Mouse (Mus musculus) midbrain, embryonic 12.5 days (tissue): Measurements from ENCODE around the gene Chrna1. TPM values are rescaled to one million over a fixed set of nuclear protein-coding genes. Genes with fewer than 3 reads are reported as not detected.

Experiments
- ATAC-seq: fragments of 200-750 bp; cut with Nextera tagmentation; 2 replicates; pipeline ENCODE4 v1.8.0; 2017; ENCODE audit warnings: low read depth, moderate TSS enrichment, moderate library complexity; ENCODE audit not compliant: low FRiP score
- H3K27ac ChIP-seq: fragments of 300-500 bp; sonication (generic); replicated peaks from 2 replicates; pipeline ENCODE4 v1.5.1; 2016; ENCODE audit warnings: mild to moderate bottlenecking
- H3K27me3 ChIP-seq: fragments of 300-500 bp; sonication (generic); 2 replicates; pipeline ENCODE4 v1.6.1; 2016; ENCODE audit warnings: mild to moderate bottlenecking
- H3K36me3 ChIP-seq: fragments of 300-500 bp; sonication (generic); 2 replicates; pipeline ENCODE4 v1.6.1; 2016
- H3K4me1 ChIP-seq: fragments of 300-500 bp; sonication (generic); 2 replicates; pipeline ENCODE4 v1.6.1; 2016
- H3K4me2 ChIP-seq: fragments of 300-500 bp; sonication (generic); replicated peaks from 2 replicates; pipeline ENCODE4 v1.6.1; 2016; ENCODE audit warnings: mild to moderate bottlenecking, moderate library complexity
- H3K4me3 ChIP-seq: fragments of 300-500 bp; sonication (generic); 2 replicates; pipeline ENCODE4 v1.5.1; 2016; ENCODE audit warnings: mild to moderate bottlenecking
- H3K9ac ChIP-seq: fragments of 300-500 bp; sonication (generic); replicated peaks from 2 replicates; pipeline ENCODE4 v1.6.1; 2016; ENCODE audit warnings: mild to moderate bottlenecking, moderate library complexity
- H3K9me3 ChIP-seq: fragments of 300-500 bp; sonication (generic); 2 replicates; pipeline ENCODE4 v1.6.1; 2016; ENCODE audit warnings: mild to moderate bottlenecking
- WGBS: fragments of 180-500 bp; shearing (Covaris S2); methylation state at CpG from one replicate; pipeline ENCODE4 v1.1.7; 2016; 5-methylcytosine and 5-hydroxymethylcytosine counted together
- polyA plus RNA-seq: library from polyadenylated mRNA; unstranded; fragments of >200 nt; fragmentation: Nextera tagmentation; extraction: Ambion mirVana; gene quantifications from 2 replicates; pipeline ENCODE4 v1.2.1, GENCODE M21; 2016

The Chrna1 gene
- polyA plus RNA-seq, 1 experiment from 2014 or later = 0.18 TPM

DNA sequence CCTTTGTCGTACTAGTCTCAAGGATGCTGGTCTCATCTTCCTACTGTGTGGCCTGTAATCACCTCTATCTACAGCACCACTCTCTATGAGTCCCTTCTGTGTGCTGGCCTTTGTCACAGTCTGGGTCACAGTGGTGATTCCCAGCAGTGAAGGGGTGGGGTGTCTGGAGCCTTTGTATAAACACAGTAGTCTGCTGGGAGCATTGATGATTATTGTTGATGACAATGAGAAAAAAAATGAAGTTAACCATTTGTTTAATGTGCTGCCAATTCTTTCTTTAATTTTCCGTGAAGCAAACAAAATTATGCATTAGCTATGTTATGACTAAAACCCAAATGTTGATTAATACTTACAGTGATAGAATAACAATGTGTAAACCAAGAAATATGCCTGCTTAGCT is 8.8 kb upstream of the Chrna1 start:
- H3K4me3 ChIP-seq = no peak overlapping the region
- no peak overlapping the region for H3K27ac ChIP-seq
- H3K9me3 ChIP-seq = no peaks in the 10 kb centered on the region
- no peak overlapping the region for H3K4me2 ChIP-seq
- peaks cover 19% of the 10 kb centered on the region for H3K27me3 ChIP-seq
- H3K4me1 ChIP-seq = peaks cover 15% of the 10 kb centered on the region
- ATAC-seq = no peak
- no peak overlapping the region for H3K9ac ChIP-seq
- no peaks in the 10 kb centered on the region for H3K36me3 ChIP-seq
- 65% methylated on average over 2 of the region's 2 CpGs for WGBS

DNA sequence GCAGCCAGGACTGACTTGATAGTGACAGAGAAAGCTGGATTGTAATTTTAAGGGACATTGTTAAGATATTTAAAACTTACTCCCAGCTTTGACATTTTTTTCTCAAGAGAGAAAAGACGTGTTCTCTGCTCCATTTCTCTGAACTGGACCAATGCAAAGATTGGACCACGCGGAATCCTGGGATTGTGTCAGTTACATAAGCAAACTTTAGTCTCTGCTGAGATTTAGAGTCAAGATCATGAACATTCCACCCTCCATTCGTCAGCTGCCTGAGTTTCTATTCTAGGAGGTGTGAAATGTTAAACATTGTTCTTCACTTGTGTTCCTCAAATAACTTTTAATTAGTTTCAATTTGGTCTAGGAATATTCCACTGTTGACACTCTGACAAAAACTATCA is 7.0 kb upstream of the Chrna1 start:
- H3K4me3 ChIP-seq = no peak overlapping the region
- H3K9ac ChIP-seq = no peak overlapping the region
- peaks cover 23% of the 10 kb centered on the region for H3K27me3 ChIP-seq
- H3K36me3 ChIP-seq = no peaks in the 10 kb centered on the region
- no peak overlapping the region for H3K27ac ChIP-seq
- 59% methylated on average over 4 of the region's 4 CpGs for WGBS
- H3K9me3 ChIP-seq = no peaks in the 10 kb centered on the region
- ATAC-seq = no peak
- H3K4me1 ChIP-seq = peaks cover 15% of the 10 kb centered on the region
- no peak overlapping the region for H3K4me2 ChIP-seq

DNA sequence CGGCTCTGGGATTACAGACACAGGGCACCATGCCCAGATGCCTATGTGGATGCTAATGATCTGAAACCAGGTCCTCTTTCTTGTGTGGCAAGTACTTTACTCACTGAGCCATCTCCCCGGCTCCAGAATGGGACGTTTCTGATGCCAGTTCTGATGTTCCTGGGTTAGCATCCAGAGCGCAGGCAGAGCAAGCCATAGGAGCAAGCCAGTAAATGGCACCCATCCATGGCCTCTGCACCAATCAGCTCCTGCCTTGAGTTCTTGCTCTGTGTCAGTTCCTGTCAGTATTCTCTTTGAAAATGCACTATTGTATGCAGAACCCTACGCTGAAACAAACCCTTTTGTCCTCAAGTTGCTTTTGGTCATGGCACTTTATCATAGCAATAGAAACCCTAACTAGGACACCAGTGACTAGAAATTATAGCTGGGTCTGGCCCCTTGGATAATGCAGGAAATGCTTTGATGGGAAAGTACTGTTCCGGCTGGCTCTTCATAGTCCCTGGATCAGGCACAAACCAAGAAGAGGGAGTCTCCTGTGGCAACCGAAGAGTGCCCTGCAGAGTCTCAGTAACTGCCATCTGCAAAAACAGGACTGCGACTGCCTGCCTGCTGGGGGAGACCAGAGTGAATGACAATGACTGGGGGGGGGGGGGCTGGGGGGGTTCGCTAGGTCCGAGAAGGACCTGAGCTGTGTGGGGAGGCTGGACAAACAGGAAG is 6.4 kb upstream of the Chrna1 start:
- Histone ChIP-seq H3K9ac (no peak overlapping the region), H3K27me3 (peaks cover 23% of the 10 kb centered on the region), H3K9me3 (no peaks in the 10 kb centered on the region), H3K4me2 (no peak overlapping the region), H3K36me3 (no peaks in the 10 kb centered on the region), H3K4me3 (no peak overlapping the region), H3K27ac (no peak overlapping the region), H3K4me1 (peaks cover 15% of the 10 kb centered on the region)
- no peak for ATAC-seq
- 52% methylated on average over 10 of the region's 10 CpGs for WGBS

DNA sequence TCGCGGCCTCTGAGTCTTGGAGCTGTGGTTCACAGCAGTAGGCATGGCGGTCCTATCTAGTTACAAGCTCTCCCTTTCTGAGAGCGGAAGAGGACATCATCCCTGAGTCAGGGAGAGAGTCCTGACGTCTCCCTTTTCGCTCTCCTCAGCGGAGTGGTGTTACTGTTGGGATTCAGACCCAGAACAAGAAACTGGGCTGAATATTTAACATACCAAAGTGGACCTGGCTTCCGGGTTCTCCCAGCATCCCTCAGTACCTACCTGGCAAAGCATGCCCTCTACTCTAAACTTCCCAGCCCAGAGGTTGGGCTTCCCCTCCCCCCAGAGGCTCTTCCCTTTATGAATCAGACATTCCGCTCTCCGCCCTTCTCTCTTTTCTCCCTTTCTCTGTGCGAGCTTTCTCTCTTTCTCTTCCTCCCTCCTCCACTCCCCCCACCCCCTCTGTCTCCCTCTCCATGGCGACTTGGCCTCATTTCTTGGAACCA is 5.3 kb upstream of the Chrna1 start:
- 15% methylated on average over 12 of the region's 12 CpGs for WGBS
- Histone ChIP-seq H3K4me2 (peak overlapping the region; percentile 60), H3K9ac (peak overlapping the region; percentile 35; the same call in 1 of the 2 replicates), H3K9me3 (no peaks in the 10 kb centered on the region), H3K36me3 (no peaks in the 10 kb centered on the region), H3K27me3 (peaks cover 16% of the 10 kb centered on the region; the same call in 1 of the 2 replicates), H3K4me3 (peak overlapping the region; percentile 43), H3K27ac (no peak overlapping the region), H3K4me1 (peaks cover 12% of the 10 kb centered on the region)
- peak; percentile 20; the same call in 1 of the 2 replicates for ATAC-seq

DNA sequence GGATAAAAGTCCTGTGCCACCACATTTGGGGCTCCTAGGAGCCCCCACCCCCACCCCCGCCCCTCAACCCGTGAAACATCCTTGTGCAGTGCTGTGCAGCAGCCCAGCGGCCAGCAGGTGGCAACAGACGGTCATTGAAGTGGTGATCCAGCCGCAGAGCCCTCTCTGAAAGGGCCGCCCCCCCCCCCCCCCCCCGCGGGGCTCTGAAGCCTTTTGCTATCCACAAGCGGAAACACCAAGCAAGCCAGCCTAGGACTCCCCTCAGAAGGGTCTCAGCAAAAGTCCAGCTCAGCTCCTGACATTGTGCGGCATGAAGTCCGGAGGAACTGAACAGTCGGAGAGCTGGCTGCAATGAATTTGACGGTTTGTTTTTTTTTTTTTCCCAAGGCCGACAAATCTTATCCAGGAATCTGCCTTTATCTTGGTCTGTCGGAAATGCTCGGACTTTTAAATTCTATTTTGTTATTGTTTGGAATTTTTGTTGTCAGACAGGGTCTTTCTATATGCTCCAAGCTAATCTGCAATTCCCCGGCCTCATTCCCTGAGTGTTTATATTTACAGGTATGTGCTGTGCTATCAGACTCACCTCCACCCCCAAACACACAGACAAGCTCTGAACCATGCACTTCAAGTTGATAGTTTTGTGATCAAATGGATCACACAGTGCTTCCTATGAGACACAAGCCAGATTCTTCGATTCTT is 4.7 kb upstream of the Chrna1 start:
- no peaks in the 10 kb centered on the region for H3K9me3 ChIP-seq
- H3K27ac ChIP-seq = no peak overlapping the region
- WGBS = 3% methylated on average over 18 of the region's 18 CpGs
- peak overlapping the region; percentile 43 for H3K4me3 ChIP-seq
- H3K27me3 ChIP-seq = peaks cover 15% of the 10 kb centered on the region; the same call in 1 of the 2 replicates
- H3K4me1 ChIP-seq = peaks cover 6% of the 10 kb centered on the region
- peak; percentile 90 for ATAC-seq
- peak overlapping the region; percentile 60 for H3K4me2 ChIP-seq
- H3K9ac ChIP-seq = peak overlapping the region; percentile 35; the same call in 1 of the 2 replicates
- no peaks in the 10 kb centered on the region for H3K36me3 ChIP-seq

DNA sequence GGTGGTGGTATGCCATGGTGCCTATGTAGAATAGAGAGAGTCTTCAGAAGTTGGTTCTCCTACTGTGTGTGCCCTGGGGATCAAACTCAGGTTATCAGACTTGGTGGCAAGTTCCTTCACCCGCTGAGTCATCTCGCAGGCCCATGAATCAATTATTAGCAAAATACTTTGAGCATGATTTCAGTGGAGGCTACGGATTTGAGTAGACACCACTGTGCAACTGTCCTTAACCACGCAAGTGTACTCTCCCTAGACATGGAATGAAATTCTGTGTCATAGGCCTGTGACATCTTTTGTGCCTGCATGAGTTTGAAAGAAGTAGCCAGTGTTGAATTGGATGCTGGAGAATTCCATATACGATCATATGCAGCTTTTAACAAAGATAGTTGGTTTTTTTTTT is 582 bp upstream of the Chrna1 start:
- no peaks in the 10 kb centered on the region for H3K9me3 ChIP-seq
- no peak overlapping the region for H3K9ac ChIP-seq
- no peak overlapping the region for H3K27ac ChIP-seq
- peaks cover 4% of the 10 kb centered on the region; the same call in 1 of the 2 replicates for H3K27me3 ChIP-seq
- 91% methylated on average over 5 of the region's 5 CpGs for WGBS
- H3K4me3 ChIP-seq = no peak overlapping the region
- ATAC-seq = no peak
- H3K36me3 ChIP-seq = no peaks in the 10 kb centered on the region
- H3K4me1 ChIP-seq = peaks cover 5% of the 10 kb centered on the region; the same call in 1 of the 2 replicates
- no peak overlapping the region for H3K4me2 ChIP-seq

DNA sequence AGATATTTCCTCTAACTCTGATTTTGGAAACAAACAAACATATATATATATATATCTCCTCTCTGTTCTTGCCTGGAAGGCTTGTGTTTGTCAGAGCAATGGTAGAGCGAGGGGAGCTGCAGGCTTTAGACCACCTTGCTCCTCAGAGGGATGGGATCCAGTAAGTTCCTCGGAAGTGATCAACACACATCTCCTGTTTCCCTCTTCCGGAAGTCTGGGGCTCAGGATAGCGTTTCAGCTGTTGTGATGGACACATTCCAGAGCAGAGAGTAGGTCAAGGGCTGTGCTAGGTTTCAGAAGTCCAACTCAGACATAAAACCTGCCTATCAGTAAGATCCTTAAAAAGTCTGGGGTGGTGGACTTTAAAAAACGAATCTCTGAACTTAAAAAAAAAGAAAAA is 970 bp downstream of the Chrna1 start:
- Histone ChIP-seq H3K4me3 (no peak overlapping the region), H3K4me1 (no peaks in the 10 kb centered on the region), H3K36me3 (no peaks in the 10 kb centered on the region), H3K27me3 (peaks cover 7% of the 10 kb centered on the region; the same call in 1 of the 2 replicates), H3K4me2 (no peak overlapping the region), H3K9ac (no peak overlapping the region), H3K27ac (no peak overlapping the region), H3K9me3 (no peaks in the 10 kb centered on the region)
- no peak for ATAC-seq
- WGBS = 68% methylated on average over 5 of the region's 5 CpGs

DNA sequence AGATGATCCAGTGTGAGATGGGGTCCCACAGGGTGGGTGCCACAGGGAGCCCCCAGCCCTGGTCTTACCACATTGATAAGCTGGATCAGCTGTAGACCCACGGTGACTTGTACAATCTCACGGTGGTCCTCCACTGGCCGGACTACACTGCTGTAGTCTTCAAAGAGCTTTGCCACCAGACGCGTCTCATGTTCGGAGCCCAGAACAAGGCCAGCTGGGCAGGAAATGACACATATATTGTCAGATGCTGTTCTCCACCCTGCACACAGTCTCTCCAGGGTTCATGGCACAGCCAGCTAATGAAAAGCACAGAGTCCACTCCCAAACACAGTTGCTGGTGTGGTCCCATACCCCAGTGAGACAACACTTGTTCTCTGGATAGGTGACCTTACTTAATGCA is 5.7 kb downstream of the Chrna1 start:
- ATAC-seq = no peak

DNA sequence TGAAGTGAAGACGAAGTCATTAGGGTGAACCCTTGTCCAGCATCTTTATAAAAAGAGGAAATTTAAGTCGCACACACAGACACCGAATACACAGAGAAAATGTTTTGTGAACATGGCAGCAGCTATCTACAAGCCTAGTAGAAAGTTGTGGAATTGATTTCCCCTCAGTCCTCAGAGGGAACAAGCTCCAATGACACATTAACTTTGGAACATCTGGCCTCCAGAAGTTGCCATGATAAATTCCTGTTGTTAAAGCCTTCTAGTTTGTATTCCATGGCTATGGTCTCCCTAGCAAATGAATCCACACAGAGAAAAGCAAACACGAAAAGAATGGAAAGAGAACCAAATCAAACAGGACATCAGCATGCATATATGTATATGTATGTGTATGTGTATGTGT is 6.6 kb downstream of the Chrna1 start:
- no peak overlapping the region for H3K9ac ChIP-seq
- ATAC-seq = no peak
- no peaks in the 10 kb centered on the region for H3K9me3 ChIP-seq
- H3K36me3 ChIP-seq = no peaks in the 10 kb centered on the region
- WGBS = 88% methylated on average over 4 of the region's 4 CpGs
- H3K4me2 ChIP-seq = no peak overlapping the region
- no peak overlapping the region for H3K4me3 ChIP-seq
- no peak overlapping the region for H3K27ac ChIP-seq
- H3K4me1 ChIP-seq = peaks cover 2% of the 10 kb centered on the region; the same call in 1 of the 2 replicates
- peaks cover 9% of the 10 kb centered on the region for H3K27me3 ChIP-seq

More for the DNA sequence above, 5.7 kb downstream of the Chrna1 start:
- WGBS = 88% methylated on average over 6 of the region's 6 CpGs
- Histone ChIP-seq H3K9me3 (no peaks in the 10 kb centered on the region), H3K27me3 (peaks cover 8% of the 10 kb centered on the region; the same call in 1 of the 2 replicates), H3K4me1 (peaks cover 2% of the 10 kb centered on the region; the same call in 1 of the 2 replicates), H3K4me3 (no peak overlapping the region), H3K9ac (no peak overlapping the region), H3K27ac (no peak overlapping the region), H3K36me3 (no peaks in the 10 kb centered on the region), H3K4me2 (no peak overlapping the region)

DNA sequence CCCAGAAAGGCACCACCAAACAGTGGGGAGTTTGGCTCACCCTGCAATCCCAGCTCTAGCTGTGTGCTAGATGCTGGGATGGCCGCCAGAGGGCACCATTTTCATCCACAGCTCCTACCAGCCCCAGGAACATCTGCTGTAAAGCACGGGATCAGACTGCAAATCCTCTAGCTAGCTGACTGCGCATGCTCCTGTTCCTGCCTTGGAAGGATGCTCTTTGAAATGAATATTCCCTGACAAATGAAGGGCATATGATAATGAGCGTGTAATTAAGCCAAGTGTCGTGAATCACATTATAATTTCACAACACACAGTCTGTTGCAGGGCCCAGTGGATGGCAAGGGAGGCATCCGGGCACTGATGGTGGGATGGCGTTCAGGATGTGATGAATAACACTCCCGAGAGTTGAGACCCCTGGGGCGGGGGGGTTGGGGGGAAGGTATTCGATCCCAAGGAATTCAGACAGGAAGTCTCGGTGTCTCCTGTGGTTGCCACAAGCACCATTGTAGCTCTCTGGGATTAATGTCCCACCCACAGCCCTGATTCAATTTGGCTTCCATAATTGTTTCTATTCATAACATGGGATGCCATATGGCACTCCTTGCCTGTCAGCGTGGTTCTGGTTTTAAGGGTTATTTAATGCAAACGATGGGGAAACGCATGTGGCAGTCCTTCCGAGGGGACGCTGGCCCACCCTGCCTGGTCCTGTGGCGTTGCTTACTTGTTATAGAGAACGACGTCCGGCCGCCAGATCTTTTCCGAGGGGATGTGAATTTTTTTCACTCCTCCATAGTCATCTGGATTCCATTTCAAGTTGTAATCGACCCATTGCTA is 7.4 kb downstream of the Chrna1 start:
- no peaks in the 10 kb centered on the region for H3K9me3 ChIP-seq
- no peaks in the 10 kb centered on the region for H3K36me3 ChIP-seq
- H3K4me1 ChIP-seq = peaks cover 2% of the 10 kb centered on the region; the same call in 1 of the 2 replicates
- peak overlapping the region; percentile 40 for H3K27ac ChIP-seq
- peak overlapping the region; percentile 26 for H3K4me3 ChIP-seq
- ATAC-seq = peak; percentile 91
- WGBS = 30% methylated on average over 23 of the region's 23 CpGs
- 0 out of 2 replicates have a peak overlapping the region, but pooled peaks have one; percentile 7 for H3K9ac ChIP-seq
- peak overlapping the region; percentile 49 for H3K4me2 ChIP-seq
- peaks cover 17% of the 10 kb centered on the region for H3K27me3 ChIP-seq

DNA sequence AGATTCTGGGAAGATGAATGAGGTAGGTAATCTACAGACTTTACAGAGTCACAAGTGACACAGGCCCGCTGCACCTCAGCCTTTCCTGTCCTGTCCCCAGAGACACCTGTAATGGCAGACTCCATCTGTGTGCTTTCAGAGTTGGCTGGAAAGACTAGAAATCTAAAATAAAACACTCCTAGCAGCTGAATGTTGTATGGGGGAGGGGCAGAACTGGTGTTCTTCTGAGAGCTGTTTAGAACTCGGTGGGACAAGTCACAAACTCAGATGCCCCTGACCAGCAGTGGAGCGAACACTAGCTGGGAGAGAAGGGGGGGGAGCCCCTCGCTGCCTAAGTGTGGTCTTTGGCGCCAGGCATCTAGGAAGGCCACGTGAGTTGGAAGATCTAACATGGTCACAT is 8.2 kb downstream of the Chrna1 start:
- WGBS = 80% methylated on average over 6 of the region's 6 CpGs
- H3K9ac ChIP-seq = no peak overlapping the region
- peaks cover 17% of the 10 kb centered on the region for H3K27me3 ChIP-seq
- H3K4me1 ChIP-seq = peaks cover 2% of the 10 kb centered on the region; the same call in 1 of the 2 replicates
- ATAC-seq = no peak
- H3K4me2 ChIP-seq = no peak overlapping the region
- no peak overlapping the region for H3K27ac ChIP-seq
- no peaks in the 10 kb centered on the region for H3K36me3 ChIP-seq
- H3K4me3 ChIP-seq = no peak overlapping the region
- H3K9me3 ChIP-seq = no peaks in the 10 kb centered on the region
